Mouse (Mus musculus) forebrain, postnatal 0 days (tissue): ENCODE results near the gene Rlbp1. TPM values are rescaled to one million over a fixed set of nuclear protein-coding genes. Genes with fewer than 3 reads are reported as not detected.

Experiments used
- ATAC-seq: fragments of 200-750 bp; cut with Nextera tagmentation; 2 replicates; pipeline ENCODE4 v1.8.0; 2017; ENCODE audit warnings: mild to moderate bottlenecking, moderate library complexity
- DNase-seq: peaks from one replicate; pipeline ENCODE4 v3.0.0-alpha.2; 2015
- H3K27ac ChIP-seq: fragments of 300-500 bp; sonication (generic); 2 replicates; pipeline ENCODE4 v1.5.1; 2014; ENCODE audit warnings: low read depth, mild to moderate bottlenecking, antibody characterized with exemption, low read length, moderate library complexity, mixed read lengths
- H3K27me3 ChIP-seq: fragments of 300-500 bp; sonication (generic); 2 replicates; pipeline ENCODE4 v1.6.1; 2014; ENCODE audit warnings: mild to moderate bottlenecking, low read length, mixed read lengths; ENCODE audit not compliant: insufficient read depth
- H3K36me3 ChIP-seq: fragments of 300-500 bp; sonication (generic); 2 replicates; pipeline ENCODE4 v1.6.1; 2014; ENCODE audit warnings: mild to moderate bottlenecking, moderate library complexity; ENCODE audit not compliant: insufficient read depth
- H3K4me1 ChIP-seq: fragments of 300-500 bp; sonication (generic); 2 replicates; pipeline ENCODE4 v1.6.1; 2014; ENCODE audit warnings: antibody characterized with exemption; ENCODE audit not compliant: insufficient read depth
- H3K4me2 ChIP-seq: fragments of 300-500 bp; sonication (generic); 2 replicates; pipeline ENCODE4 v1.6.1; 2014; ENCODE audit warnings: low read depth, mild to moderate bottlenecking, moderate library complexity
- H3K4me3 ChIP-seq: fragments of 300-500 bp; sonication (generic); 2 replicates; pipeline ENCODE4 v1.5.1; 2014; ENCODE audit warnings: low read depth, low read length, mixed read lengths
- H3K9ac ChIP-seq: fragments of 300-500 bp; sonication (generic); 2 replicates; pipeline ENCODE4 v1.6.1; 2014; ENCODE audit warnings: mild to moderate bottlenecking
- H3K9me3 ChIP-seq: fragments of 300-500 bp; sonication (generic); 2 replicates; pipeline ENCODE4 v1.6.1; 2016; ENCODE audit warnings: low read length
- CTCF ChIP-seq: sonication (generic); IDR thresholded peaks from 2 replicates; pipeline ENCODE4 v1.5.1; 2016; ENCODE audit warnings: antibody characterized with exemption, control low read depth, low read depth
- WGBS: fragments of 180-500 bp; shearing (Covaris S2); extraction: QIAGEN DNeasy Blood & Tissue Kit; methylation state at CpG from one replicate; pipeline ENCODE4 v1.1.7; 2014; 5-methylcytosine and 5-hydroxymethylcytosine counted together
- polyA plus RNA-seq: library from polyadenylated mRNA; unstranded; fragments of >200 nt; fragmentation: Nextera tagmentation; extraction: Ambion mirVana; gene quantifications from 2 replicates; pipeline ENCODE4 v1.2.1, GENCODE M21; 2015
- total RNA-seq: library from RNA; depleted of rRNA; stranded (reverse); fragments of >200 nt; gene quantifications from 2 replicates; pipeline ENCODE4 v1.2.3, GENCODE M21; 2014

Rlbp1 gene
- total and polyA plus RNA-seq, 2 experiments from 2014 or later: 41.0 to 46.2 TPM

- H3K27me3 ChIP-seq: no peaks in the 10 kb centered on the region
- no peaks in the 10 kb centered on the region for H3K4me1 ChIP-seq
- ATAC-seq (no peak), DNase-seq (no peak)
- H3K36me3 ChIP-seq: peaks cover 48% of the 10 kb centered on the region
- no peak for TF ChIP-seq CTCF
- WGBS: 84% methylated on average over 8 of the region's 8 CpGs
- H3K4me2 ChIP-seq: no peak overlapping the region
- H3K9ac ChIP-seq: no peak overlapping the region
- H3K4me3 ChIP-seq: no peak overlapping the region
- no peaks in the 10 kb centered on the region for H3K9me3 ChIP-seq
- H3K27ac ChIP-seq: no peak overlapping the region
Measured at GRCm38 (mm10) chr7:79348816-79349215, 38.0 kb downstream of the Rlbp1 start.

DNA sequence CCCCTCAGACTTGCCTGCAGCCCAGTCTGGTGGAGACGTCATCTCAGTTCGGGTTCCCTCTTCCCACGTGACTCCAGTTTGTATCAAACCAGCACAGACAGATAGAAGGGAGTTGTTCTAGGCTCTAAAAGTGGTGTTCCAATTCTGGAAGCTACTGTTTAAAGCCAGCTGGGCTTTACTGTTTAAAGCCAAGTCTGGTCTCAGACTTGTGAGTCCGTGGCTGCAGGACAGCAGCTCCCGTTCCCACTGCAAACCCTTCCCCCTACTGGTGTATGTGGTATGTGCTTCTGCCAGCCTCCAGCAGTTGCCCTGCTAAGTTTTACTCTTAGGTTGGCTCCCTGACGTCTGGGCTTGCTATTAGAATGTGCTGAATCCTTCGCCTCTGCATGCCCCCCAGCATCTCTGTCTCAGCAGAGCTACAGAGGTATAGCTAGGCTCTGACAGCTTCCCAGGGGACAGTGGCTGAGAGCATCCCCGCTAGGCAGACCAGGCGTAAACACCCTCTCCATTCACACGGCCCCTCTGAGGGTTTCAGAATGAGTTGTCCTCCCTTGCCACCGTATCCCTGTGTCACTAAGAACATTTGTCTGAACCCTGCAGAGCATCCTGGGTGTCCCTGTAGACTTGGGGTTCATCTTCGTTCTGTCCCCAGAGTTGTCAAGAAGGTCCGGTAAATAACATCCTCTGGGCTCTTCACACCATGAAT, 39.6 kb downstream of the Rlbp1 start:
- H3K9ac ChIP-seq: no peak overlapping the region

GRCm38 (mm10) chr7:79346555-79347075, 40.2 kb downstream of the Rlbp1 start:
- Histone ChIP-seq H3K27ac (no peak overlapping the region), H3K9me3 (no peaks in the 10 kb centered on the region), H3K4me1 (no peaks in the 10 kb centered on the region), H3K4me3 (no peak overlapping the region), H3K27me3 (no peaks in the 10 kb centered on the region), H3K36me3 (peaks cover 33% of the 10 kb centered on the region), H3K4me2 (no peak overlapping the region), H3K9ac (no peak overlapping the region)
- 78% methylated on average over 8 of the region's 8 CpGs for WGBS
- DNase-seq (no peak), ATAC-seq (no peak)
- TF ChIP-seq CTCF: no peak

More for the DNA sequence above, 39.6 kb downstream of the Rlbp1 start:
- Histone ChIP-seq H3K9me3 (no peaks in the 10 kb centered on the region), H3K27ac (no peak overlapping the region), H3K4me2 (no peak overlapping the region), H3K36me3 (peaks cover 39% of the 10 kb centered on the region), H3K4me3 (no peak overlapping the region), H3K27me3 (no peaks in the 10 kb centered on the region), H3K4me1 (no peaks in the 10 kb centered on the region)
- TF ChIP-seq CTCF: 0 out of 2 replicates have a peak, but pooled peaks have one; percentile 18
- 76% methylated on average over 13 of the region's 13 CpGs for WGBS
- DNase-seq: no peak
- ATAC-seq: peak; percentile 28; the same call in 1 of the 2 replicates

GRCm38 (mm10) chr7:79345902-79346301, 40.9 kb downstream of the Rlbp1 start:
- H3K27ac ChIP-seq: no peak overlapping the region
- H3K9ac ChIP-seq: no peak overlapping the region
- H3K4me1 ChIP-seq: no peaks in the 10 kb centered on the region
- no peak overlapping the region for H3K4me2 ChIP-seq
- no peak for ATAC-seq
- H3K27me3 ChIP-seq: no peaks in the 10 kb centered on the region
- peak; percentile 69 for TF ChIP-seq CTCF
- WGBS: 52% methylated on average over 4 of the region's 4 CpGs
- H3K36me3 ChIP-seq: peaks cover 26% of the 10 kb centered on the region
- DNase-seq: peak; percentile 58
- no peak overlapping the region for H3K4me3 ChIP-seq
- no peaks in the 10 kb centered on the region for H3K9me3 ChIP-seq

GRCm38 (mm10) chr7:79336362-79336910, 50.4 kb downstream of the Rlbp1 start:
- DNase-seq (no peak), ATAC-seq (no peak)
- Histone ChIP-seq H3K4me2 (no peak overlapping the region), H3K9ac (no peak overlapping the region), H3K27ac (no peak overlapping the region), H3K27me3 (no peaks in the 10 kb centered on the region), H3K4me3 (no peak overlapping the region), H3K9me3 (no peaks in the 10 kb centered on the region), H3K36me3 (peaks cover 5% of the 10 kb centered on the region; the same call in 1 of the 2 replicates), H3K4me1 (no peaks in the 10 kb centered on the region)
- WGBS: 86% methylated on average over 8 of the region's 8 CpGs
- TF ChIP-seq CTCF: no peak

- no peak overlapping the region for H3K4me2 ChIP-seq
- no peaks in the 10 kb centered on the region for H3K27me3 ChIP-seq
- WGBS: 75% methylated on average over 3 of the region's 3 CpGs
- H3K9me3 ChIP-seq: no peaks in the 10 kb centered on the region
- ATAC-seq (no peak), DNase-seq (no peak)
- H3K36me3 ChIP-seq: peaks cover 30% of the 10 kb centered on the region
- H3K4me1 ChIP-seq: no peaks in the 10 kb centered on the region
- H3K4me3 ChIP-seq: no peak overlapping the region
- no peak overlapping the region for H3K27ac ChIP-seq
- H3K9ac ChIP-seq: no peak overlapping the region
- no peak for TF ChIP-seq CTCF
Measured at GRCm38 (mm10) chr7:79333419-79333818, 53.4 kb downstream of the Rlbp1 start.

DNA sequence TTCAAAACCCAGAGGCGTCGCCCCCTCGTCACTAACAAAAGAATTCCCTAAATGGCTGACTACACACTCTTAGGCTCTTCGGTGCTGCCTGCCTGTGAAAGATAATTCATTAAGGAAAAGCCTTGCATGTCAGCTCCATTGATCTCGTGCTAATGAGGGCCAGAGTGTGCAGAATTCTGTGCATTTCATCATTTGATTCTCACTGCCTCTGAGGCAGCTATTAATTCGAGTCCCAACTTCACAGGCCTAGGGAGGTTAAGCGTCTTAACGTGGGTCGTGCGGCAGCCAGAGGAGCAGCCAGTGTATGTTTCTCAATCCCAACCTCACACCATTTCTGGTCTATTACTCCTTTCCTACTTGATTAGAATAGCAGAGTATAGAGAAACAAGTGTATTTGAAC, 55.7 kb downstream of the Rlbp1 start:
- peaks cover 47% of the 10 kb centered on the region for H3K36me3 ChIP-seq
- H3K4me1 ChIP-seq: no peaks in the 10 kb centered on the region
- H3K4me3 ChIP-seq: no peak overlapping the region
- H3K9ac ChIP-seq: no peak overlapping the region
- ATAC-seq (no peak), DNase-seq (no peak)
- 17% methylated on average over 10 of the region's 10 CpGs for WGBS
- no peaks in the 10 kb centered on the region for H3K27me3 ChIP-seq
- H3K4me2 ChIP-seq: no peak overlapping the region
- H3K27ac ChIP-seq: no peak overlapping the region
- no peaks in the 10 kb centered on the region for H3K9me3 ChIP-seq
- TF ChIP-seq CTCF: no peak
